Mouse (Mus musculus) urinary bladder, postnatal 25 days (tissue): ENCODE data around the gene Ccdc174.
A peak's percentile ranks its signal among the peaks of the same experiment; 100 is the strongest.
"Not testable (repeated sequence)": the region's sequence is repeated elsewhere in the genome, so short reads cannot be mapped to it uniquely, and the experiment has no call there.

Source experiments
- DNase-seq: peaks from one replicate; pipeline ENCODE4 v3.0.0; 2022; ENCODE audit warnings: low spot score

The Ccdc174 gene

DNA sequence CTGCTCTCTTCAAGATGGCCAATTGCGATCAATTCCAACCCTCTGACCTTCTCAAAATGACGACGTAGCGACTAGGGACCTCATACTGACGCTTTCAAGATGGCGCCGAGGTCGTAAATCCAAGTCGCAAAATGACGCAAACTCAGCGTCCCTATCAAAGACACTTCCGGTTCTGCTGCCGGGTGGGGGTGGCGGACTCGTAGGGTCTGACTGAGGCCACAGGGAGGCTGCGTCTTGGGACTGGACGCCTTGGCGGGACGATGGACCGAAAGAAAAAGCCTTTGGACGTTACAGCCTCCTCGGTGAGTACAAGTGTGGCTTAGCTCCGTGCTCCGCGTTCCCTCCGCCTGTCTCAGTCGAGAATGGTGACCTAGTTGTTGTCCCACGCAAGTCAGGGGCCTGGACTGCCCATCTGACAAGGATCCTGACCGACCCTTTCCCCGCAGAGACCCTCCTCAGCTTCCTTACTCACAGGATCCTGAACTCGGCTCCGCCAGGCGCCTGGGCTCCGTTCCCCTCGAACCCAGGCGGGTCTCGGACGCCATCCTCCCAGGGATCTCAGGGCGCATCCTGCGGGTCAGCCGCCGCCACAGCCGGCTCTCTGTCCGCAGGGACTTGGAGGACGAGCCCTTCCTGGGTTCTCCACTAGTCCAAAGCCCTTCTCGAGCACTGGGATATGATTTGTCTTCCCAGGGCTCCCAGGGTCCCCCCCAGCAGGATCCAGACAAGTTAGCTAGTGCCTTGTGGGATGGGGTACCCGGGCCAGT, at the start of gene Ccdc174:
Ccdc174 (plus strand) TSS at position 169 of the 767 bp plus-strand sequence.
- DNase-seq, result peak; percentile 80

DNA sequence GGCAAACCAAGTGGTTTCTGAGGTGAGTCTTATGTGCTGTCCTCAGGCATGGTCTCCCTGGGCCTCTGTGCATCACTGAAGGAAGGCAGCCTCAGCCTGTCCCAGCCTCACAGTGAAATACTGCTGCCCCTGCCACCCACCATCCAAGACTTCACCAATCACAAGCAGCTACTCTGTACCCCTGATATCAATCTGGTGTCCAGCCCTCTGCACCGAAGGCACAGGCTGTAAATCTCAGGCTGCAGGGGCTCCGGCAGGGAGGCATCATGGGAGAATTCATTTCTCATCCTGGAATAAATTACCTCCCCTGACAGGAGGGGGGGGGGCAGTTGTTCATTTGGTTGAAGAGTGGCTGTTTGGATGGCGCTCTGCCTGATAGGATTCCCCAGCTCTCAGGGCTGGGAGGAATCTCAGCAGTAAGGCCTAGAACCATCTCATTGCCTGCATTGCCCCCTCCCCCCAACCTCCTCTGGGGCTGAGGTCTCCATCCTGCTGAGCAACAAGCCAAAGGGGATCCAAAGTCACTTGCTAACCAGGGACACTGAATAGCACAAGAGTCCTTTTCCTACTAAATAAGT, 44.9 kb upstream of the Ccdc174 start:
- DNase-seq, result no peak

DNA sequence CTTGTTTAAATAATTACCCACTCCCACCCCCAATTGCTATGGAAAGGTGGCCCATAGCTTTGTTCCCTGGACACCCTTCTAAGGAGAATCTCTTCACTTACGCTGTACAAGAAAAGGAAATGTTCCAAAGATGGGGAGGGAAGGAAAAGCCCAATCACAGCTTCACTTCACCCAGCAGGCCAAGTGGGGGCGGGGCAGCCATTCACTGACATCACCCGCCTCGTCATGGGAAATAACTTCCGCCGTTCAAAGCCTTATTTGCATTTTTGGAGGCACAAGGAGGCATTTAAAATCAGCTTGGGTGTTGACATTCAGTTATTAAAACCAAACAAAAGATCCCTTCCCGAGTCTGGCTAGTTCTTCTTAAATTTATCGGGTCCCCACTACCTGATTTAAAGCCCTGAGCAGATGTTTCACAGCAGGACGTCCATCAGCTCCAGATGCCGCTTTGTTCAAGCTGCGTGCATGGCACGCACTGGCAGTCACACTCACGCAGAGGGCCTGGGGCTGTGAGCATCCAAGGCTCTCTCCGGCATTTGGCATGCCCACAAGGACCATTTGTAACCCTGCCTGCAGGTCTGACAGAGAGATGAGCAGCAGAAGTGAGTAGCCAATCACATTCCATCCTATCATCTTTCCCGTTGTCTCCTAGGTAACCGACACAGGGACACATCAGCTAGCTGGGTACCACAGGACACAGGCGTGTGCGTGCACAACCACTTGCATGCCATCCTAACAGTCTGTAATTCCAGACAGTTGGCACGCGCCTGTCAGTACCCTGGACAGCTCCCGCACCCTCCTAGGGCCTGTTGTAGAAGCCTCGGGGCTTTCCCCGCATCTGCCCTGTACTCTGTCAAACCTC, 38.6 kb upstream of the Ccdc174 start:
- peak; percentile 50 for DNase-seq

DNA sequence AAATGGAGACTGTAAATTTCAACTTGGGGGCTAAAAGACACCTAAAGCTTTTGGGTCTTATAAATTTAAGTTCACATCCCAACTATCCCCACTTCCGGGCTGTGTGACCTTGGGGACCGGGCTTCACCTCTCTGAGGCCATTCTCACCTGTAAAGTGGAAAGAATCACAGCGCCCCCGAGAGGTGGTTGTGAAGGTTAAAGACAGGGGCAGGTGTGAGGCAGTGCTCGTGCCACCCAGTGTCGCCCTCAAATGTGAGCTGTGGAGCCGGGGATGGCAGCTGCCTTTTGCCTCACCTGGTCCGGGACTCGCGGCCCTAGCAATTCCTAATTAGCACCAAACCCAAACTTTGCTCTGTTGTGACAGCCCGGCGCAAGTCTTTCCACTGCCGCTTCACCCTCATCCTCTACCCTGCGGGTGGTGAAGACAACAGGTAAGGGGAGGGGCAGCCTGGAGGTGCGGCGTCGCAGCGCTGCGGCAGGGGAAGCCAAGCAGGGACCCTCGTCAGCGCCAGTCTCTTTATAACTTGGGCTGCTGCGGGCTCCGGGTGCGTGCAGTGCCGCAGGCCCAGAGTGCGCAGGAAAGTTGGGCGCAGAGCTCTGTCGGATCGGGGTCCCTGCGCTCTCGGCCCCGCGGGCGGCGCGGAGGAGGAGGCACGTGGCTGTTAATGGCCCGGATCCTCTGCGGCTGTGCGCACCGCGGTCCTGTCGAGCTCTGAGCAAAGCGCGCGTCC, 34.8 kb upstream of the Ccdc174 start:
- DNase-seq, result no peak

DNA sequence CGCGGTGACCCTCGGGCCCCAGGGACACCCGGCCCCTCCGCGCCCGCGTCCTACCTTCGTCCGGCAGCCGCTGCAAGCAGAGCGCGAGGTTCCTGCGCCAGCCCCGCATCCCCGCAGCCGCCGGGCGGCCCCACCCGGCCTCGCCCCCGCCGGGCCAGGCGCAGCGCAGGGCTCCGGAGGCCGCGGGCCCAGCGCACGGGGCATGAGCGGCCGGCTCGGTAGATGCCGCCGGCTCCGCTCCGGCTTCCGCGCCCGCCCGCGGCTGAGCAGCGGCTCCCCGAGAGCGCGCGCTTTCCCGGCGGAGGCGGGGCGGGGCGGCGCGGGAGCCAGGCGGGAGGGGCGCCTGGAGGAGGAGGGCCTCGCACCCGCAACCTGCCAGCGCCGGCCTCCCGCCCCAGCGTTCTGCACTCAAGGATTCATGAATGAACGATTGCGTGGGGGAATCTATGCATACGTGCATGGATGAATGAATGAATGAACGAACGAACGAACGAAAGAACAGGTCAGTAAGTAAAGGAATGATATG, 34.2 kb upstream of the Ccdc174 start:
- no peak for DNase-seq

DNA sequence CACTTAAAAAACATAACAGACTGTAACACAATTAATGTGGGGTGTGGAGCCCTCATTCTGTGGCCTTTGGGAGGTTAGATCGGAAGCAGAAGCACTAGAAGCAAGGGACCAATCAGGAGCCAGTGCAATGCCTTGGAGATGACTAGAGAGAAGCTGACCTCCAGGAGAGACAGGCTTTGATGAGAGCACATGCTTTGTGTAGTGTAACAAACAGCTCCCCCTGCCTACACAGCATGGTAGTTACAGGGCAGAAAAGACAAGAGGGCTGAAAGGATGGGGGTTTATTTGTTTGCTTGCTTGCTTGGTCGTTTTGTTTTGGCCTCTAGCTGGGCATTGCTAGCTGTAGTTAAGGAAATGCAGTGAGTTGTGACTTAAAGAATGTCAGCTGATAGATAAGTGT, 25.3 kb upstream of the Ccdc174 start:
- no peak for DNase-seq

DNA sequence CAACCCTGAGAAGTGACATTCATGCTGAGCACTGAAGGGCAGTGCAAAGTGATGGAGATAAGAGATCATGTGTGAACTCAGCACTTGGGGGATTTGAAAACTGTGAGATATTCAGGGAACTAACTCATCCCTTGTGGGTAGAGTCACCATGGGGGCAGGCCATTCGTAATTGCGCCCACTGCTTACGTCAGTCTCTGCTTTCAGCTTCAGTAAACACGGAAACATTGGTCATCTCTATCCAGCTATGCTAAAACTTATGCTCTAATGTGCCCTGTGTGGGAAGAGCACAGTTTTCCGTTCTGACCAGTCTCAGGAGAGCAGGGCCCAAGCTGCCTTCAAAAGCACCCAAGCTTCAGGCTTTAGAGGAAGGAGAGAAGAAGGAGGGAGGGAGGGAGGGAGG, 19.5 kb upstream of the Ccdc174 start:
- DNase-seq, result no peak

DNA sequence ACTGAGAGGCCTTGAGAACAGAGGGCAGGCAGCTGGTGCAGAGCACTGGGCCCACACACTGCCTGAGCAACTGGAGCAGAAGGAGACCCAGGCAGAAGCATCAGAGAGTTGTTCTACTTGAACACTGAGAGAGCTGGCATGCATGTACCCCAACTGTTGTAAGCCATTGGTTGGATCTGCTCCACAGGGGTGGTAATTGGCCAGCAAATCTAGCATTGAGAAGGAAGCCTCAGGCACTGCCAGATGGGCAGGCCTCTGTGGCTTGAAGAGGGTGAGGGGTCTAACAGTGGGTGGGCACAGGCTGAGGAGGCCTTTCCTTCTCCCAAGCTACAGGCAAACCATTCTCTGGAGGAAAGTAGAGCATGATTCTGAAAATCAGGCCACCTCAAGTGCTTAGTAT, 15.0 kb upstream of the Ccdc174 start:
- no peak for DNase-seq

DNA sequence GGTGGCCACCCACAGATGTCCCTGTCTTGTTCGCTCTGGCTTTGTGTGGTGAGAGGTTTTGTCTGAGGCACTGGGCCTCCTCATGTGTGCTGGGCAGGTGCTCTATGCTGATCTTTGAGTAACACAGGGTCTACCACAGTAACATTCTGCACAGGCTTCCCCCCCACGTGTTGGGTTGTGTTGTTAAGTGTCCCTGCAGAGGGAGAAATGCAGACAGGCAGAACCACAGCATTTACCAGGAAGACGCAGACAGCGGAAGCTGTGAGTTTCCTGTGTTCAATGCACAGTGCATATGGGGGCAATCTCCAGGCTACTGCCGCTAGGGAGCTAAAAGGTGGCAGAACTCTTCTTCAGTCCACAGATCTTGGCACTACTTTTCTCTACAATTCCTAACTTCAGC, 13.3 kb upstream of the Ccdc174 start:
- no peak for DNase-seq

DNA sequence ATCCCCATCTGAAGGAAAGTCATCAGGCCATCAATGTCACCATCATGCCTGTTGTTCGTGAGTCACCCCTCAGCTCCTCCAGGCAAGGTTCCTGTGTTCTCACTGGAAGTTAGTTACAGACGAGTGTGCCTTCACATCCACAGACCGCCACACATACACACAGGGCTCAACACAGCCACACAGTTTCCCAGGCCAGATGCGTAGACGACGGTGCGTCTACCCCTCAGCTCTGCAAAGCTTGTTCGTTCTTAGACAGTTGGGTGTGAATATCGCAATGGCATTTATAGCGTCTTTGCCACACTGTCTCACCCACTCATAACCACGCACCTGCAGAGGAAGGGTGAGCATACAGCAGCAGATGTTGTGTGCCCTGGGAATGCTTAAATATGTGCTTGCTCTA, 12.3 kb upstream of the Ccdc174 start:
- DNase-seq, result no peak

DNA sequence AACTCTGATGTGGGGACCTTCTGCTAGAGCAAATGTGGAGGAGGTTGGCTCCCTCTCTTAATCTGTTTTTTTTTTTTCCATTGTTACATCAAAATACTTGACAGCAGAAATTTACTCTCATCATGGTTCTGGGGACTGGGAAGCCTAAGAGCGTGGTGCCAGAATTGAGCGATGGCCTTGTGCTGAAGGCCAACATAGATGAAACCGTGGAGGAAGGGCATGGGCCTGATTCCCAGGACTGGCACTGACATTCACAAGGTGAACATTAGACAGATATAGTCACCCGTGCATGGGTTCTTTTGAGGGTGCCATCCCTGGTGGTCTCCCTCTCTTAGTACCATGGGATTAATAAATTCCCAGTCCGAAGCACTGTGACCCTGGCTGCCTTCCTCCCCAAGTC, 9.8 kb upstream of the Ccdc174 start:
- no peak for DNase-seq

DNA sequence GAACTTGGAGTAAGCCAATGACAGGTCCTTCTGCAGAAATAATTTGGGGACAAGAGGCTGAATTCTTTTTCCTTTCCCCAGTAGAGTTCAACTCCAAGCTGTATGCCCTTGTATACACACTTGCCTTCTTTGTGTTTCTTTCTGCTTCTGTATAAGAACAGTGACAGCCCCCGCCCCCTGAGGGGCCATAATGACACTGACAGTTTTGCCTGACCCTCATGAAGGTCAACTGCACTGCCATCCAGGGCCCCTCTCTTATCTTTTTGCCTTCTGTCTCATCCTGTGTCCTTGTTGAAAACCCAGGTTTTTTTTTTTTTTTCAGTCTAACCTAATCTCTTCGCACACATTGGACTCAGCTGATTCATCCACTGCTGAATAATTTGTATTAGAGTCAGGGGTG, 5.1 kb upstream of the Ccdc174 start:
- no peak for DNase-seq

DNA sequence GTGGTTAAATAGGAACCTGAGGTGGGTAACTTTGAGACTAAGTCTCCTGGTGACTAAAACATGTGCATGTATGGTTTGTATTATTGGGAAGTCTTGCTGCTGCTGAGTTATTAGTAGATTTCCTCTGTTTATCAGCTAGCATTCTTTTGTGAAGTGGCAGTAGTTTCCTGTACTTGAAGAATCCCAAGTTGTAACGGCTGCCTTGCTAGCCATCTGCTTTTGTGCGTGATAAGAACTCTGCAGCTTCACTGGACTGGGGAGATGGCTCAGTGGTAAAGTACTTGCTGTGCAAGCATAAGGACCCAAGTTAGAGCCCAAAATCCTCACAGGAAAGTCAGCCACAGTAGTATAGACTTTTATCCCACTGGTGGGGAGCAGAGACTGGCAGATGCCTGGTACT, 6.0 kb downstream of the Ccdc174 start:
- DNase-seq, result no peak

DNA sequence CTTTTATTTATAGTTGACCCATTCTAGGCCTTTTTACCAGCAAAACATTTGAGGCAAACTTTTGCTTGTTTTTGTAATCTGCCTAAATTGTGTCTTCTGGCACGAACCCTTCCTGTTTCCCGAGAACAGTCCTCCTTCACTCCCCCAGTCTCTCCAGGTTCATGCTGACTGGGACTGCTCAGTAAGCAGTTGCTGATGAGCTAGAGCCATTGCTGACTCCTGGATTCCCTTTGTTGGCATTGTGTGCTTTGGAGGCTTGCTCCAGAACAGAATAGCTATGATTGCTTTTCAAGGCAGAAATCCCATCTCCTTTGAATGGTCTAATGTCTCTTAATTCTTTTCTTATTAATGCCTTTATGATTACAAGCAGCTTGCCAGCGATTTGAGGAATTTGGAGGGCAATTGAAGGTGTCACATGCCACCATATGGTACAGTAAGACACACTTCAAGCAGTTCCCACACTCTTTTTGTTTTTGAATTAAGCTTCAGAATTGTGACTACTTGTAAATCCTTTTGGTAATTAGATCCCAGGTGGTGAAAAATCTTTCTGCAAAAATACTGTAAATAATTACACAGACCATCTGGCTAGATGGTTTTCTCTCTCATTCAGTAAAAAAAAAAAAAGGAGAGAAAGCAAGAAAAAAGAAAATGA, 11.5 kb downstream of the Ccdc174 start:
- DNase-seq, result no peak

DNA sequence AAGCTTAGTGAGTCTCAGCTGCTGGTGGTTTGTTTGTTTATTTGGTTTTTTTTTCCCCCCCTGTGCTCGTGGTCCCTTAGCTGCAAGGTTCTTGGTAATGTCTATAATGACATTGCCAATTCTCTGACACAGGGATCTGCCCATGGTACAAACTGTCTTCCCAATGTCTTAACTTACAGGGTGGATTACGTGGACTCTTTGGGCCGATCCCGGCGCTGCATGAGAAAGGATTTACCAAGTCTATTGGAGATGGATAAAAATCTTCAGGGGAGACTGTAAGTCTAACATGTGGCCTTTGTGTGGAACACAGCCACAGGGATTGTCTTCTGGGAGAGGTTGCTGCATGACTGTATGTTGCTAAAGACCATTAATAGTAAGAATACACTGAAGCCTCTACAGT, 12.8 kb downstream of the Ccdc174 start:
- no peak for DNase-seq

DNA sequence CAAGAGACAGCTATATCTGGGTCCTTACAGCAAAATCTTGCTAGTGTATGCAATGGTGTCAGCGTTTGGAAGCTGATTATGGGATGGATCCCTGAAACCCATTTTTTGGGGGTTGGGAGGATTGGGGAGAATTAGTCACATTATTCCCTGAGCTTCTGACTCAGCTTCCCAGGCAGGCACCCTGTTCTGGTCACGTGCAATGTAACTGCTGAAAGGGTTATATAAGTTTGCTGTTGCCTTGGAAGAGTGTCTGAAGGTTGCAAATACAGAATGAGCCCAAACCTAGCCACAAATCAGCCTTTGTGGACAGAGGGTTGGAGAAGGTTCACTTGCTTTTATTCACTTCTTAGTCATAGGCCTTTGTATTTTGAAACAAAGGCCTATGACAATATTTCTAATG, 13.9 kb downstream of the Ccdc174 start:
- no peak for DNase-seq

DNA sequence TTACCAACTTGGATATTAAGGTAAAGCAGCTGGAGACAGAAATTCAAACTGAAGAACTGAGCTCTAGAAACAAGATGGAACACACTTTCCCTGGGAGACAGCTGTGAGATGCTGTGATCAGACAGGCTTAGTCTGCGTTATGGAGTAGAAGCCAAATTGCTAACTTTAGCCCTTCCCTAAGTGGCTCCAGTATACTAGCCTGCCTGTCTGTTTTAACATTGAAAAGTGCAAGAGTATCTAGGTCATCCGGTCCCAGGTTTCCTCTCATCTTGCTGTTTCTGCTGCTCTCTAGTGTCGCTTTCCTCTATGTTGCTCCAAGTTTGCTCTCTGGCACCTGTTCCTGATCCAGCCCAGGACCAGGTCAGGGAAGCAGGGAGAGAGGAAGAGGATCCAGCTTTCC, 18.9 kb downstream of the Ccdc174 start:
- DNase-seq, result no peak

DNA sequence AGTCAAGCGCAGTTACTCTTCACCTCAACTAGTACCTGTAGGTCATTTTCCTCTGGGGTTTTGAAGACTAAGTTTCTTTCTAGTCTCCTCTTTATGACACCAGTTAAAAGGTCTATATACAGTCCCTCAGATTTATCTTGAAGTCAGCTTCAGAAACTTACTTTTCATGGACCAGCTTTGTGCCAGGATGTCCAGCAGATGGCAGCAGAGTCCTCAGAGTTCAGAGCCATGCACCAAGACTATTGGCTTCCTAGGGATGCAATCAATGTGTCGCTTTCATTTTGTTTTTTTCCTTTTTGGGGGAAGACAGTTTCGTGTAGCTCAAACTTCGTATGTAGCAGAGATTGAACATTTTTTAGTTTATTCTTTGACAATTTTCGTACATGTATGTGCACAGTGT, 23.7 kb downstream of the Ccdc174 start:
- DNase-seq, result peak; percentile 76

DNA sequence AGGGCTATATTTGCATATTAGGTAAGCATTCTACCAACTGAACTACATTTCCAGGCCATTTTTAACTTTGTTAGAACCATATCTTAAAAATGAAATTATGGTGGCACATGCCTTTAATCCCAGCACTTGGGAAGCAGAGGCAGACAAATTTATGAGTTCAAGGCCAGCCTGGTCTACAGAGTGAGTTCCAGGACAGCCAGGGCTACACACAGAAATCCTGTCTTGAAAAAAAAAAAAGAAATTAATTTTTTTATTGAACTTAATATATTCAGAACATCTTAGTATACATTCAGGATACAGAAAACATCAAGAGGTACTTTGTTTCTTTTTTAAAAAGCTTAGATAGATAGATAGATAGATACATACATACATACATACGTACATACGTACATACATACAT, 24.7 kb downstream of the Ccdc174 start, which contains the start of gene 4930590J08Rik:
4930590J08Rik (plus strand) TSS at position 301 of the 400 bp plus-strand sequence.
- DNase-seq, result not testable (repeated sequence)

DNA sequence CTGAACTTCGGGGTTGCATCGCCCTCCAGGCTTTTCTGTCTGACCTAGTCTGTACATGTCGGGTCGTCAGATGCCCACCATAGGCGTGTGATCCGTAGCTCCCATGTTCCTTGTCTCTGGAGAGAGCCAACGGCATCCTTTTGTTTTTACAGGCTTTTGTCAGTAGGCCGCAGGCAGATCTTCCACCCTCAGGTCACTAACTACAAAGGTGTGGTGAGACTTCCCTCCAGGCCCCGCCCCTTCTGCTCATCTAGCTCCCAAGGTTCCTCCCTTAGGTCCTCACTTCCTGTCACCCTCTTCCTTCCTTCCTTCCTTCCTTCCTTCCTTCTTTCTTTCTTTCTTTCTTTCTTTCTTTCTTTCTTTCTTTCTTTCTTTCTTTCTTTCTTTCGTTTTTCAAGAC, 36.2 kb downstream of the Ccdc174 start:
- DNase-seq, result no peak

DNA sequence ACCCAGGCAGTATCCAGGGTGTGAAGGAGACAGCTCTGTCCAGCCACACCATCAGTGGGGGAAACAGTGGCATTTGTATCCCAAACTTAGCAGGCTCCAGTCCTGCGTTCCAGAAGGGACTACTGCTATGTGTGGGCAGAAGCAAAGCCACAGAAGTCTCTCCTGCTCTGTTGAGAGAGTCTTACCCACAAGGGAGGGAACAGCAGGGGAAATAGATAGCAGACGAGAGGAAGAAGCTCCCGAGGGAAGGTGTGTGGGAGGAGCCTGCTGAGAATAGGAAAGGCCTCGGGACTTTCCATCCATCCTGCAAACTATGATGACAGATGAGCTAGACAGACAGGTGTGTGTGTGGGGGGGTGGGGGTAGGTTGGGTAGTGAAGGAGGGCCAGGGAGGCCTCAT, 39.4 kb downstream of the Ccdc174 start:
- no peak for DNase-seq

DNA sequence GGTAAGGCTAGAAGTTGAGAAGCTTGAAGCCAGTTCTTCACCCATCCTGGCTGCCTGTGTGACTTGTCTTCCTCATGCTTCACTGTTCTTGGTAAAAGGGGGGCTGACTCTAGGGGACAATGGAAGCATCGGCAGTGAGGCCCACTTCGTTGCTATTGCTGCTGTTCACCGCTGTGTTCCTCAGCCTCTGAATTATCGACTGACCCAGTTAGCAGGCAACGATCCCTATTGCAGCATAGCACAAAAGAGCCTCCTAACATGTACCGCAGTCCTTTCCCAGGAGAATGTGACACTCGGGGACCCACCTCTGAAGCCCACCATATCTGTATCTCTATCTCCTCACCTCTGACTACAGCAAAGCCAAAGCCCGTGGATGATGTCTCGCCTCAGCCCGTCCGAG, 39.9 kb downstream of the Ccdc174 start:
- no peak for DNase-seq
